Mouse (Mus musculus) stomach, embryonic 14.5 days (tissue): ENCODE results near the gene 1190002N15Rik. TPM values are rescaled to one million over a fixed set of nuclear protein-coding genes. Genes with fewer than 3 reads are reported as not detected.
A peak's percentile ranks its signal among the peaks of the same experiment; 100 is the strongest.

ENCODE experiments used
- ATAC-seq: fragments of 200-750 bp; cut with Nextera tagmentation; 2 replicates; pipeline ENCODE4 v1.8.0; 2017; ENCODE audit warnings: low read depth, moderate TSS enrichment; ENCODE audit not compliant: insufficient number of reproducible peaks, insufficient read depth, low FRiP score
- H3K27ac ChIP-seq: fragments of 300-500 bp; sonication (generic); 2 replicates; pipeline ENCODE4 v1.5.1; 2014; ENCODE audit warnings: mild to moderate bottlenecking, low read length, moderate library complexity, mixed read lengths
- H3K27me3 ChIP-seq: fragments of 300-500 bp; sonication (generic); 2 replicates; pipeline ENCODE4 v1.6.1; 2014; ENCODE audit warnings: low read length, control low read depth, mixed read lengths; ENCODE audit not compliant: control insufficient read depth, insufficient read depth
- H3K36me3 ChIP-seq: fragments of 300-500 bp; sonication (generic); 2 replicates; pipeline ENCODE4 v1.6.1; 2014; ENCODE audit warnings: mild to moderate bottlenecking, control low read depth, low read length, moderate library complexity, mixed read lengths; ENCODE audit not compliant: control insufficient read depth, insufficient read depth
- H3K4me1 ChIP-seq: fragments of 300-500 bp; sonication (generic); 2 replicates; pipeline ENCODE4 v1.6.1; 2014; ENCODE audit warnings: low read length, control low read depth, mixed read lengths; ENCODE audit not compliant: control insufficient read depth, insufficient read depth
- H3K4me2 ChIP-seq: fragments of 300-500 bp; sonication (generic); replicated peaks from 2 replicates; pipeline ENCODE4 v1.6.1; 2014; ENCODE audit warnings: low read depth, low read length, control low read depth
- H3K4me3 ChIP-seq: fragments of 300-500 bp; sonication (generic); 2 replicates; pipeline ENCODE4 v1.5.1; 2014; ENCODE audit warnings: low read depth, low read length, control low read depth
- H3K9ac ChIP-seq: fragments of 300-500 bp; sonication (generic); replicated peaks from 2 replicates; pipeline ENCODE4 v1.6.1; 2014; ENCODE audit warnings: low read depth, mild to moderate bottlenecking, control low read depth, low read length, moderate library complexity, mixed read lengths
- H3K9me3 ChIP-seq: fragments of 300-500 bp; sonication (generic); 2 replicates; pipeline ENCODE4 v1.6.1; 2016; ENCODE audit warnings: low read depth, low read length, control low read depth; ENCODE audit not compliant: control insufficient read depth
- WGBS: fragments of 180-500 bp; shearing (Covaris S2); extraction: QIAGEN DNeasy Blood & Tissue Kit; methylation state at CpG from one replicate; pipeline ENCODE4 v1.1.7; 2014; 5-methylcytosine and 5-hydroxymethylcytosine counted together
- polyA plus RNA-seq: library from polyadenylated mRNA; unstranded; fragments of >200 nt; fragmentation: Nextera tagmentation; extraction: Ambion mirVana; gene quantifications from 2 replicates; pipeline ENCODE4 v1.2.1, GENCODE M21; 2014

The 1190002N15Rik gene
- polyA plus RNA-seq, 1 experiment from 2014 or later: 12.4 TPM

GRCm38 (mm10) chr9:94473898-94474297 lies 64.0 kb downstream of the 1190002N15Rik start:
- WGBS: 55% methylated on average over 7 of the region's 7 CpGs
- no peak overlapping the region for H3K4me2 ChIP-seq
- ATAC-seq: peak; percentile 87
- H3K4me1 ChIP-seq: no peaks in the 10 kb centered on the region
- H3K27ac ChIP-seq: no peak overlapping the region
- H3K27me3 ChIP-seq: no peaks in the 10 kb centered on the region
- no peaks in the 10 kb centered on the region for H3K9me3 ChIP-seq
- no peak overlapping the region for H3K4me3 ChIP-seq
- H3K9ac ChIP-seq: no peak overlapping the region
- no peaks in the 10 kb centered on the region for H3K36me3 ChIP-seq

- H3K4me3 ChIP-seq: no peak overlapping the region
- H3K9me3 ChIP-seq: no peaks in the 10 kb centered on the region
- H3K4me1 ChIP-seq: no peaks in the 10 kb centered on the region
- 57% methylated on average over 10 of the region's 10 CpGs for WGBS
- no peaks in the 10 kb centered on the region for H3K27me3 ChIP-seq
- no peak overlapping the region for H3K4me2 ChIP-seq
- no peak for ATAC-seq
- no peaks in the 10 kb centered on the region for H3K36me3 ChIP-seq
- no peak overlapping the region for H3K9ac ChIP-seq
- no peak overlapping the region for H3K27ac ChIP-seq
These were observed 64.8 kb downstream of the 1190002N15Rik start for GRCm38 (mm10) chr9:94472963-94473582.

DNA sequence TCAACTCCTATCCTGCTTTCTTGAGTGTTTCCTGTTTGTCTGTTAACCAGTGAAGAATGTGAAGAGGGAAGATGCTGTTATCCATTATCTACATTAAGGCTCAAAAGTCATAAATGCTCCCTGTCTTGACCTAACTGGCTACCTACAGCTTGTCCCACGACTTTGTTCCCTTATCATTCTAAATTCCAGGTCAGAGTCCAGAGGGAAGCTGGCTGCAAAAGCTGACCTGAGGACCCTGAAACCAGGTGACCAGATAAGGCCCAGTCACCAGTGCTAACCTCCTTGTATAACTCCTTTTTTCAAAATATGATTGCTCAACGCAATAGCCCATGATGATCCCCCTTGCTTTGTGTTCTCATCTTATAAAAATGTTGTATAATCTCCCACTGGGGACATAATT lies 66.4 kb downstream of the 1190002N15Rik start:
- ATAC-seq: no peak
- 34% methylated on average over 2 of the region's 2 CpGs for WGBS
- no peaks in the 10 kb centered on the region for H3K36me3 ChIP-seq
- H3K4me3 ChIP-seq: no peak overlapping the region
- no peak overlapping the region for H3K9ac ChIP-seq
- H3K27me3 ChIP-seq: no peaks in the 10 kb centered on the region
- no peaks in the 10 kb centered on the region for H3K4me1 ChIP-seq
- no peak overlapping the region for H3K4me2 ChIP-seq
- H3K9me3 ChIP-seq: no peaks in the 10 kb centered on the region
- H3K27ac ChIP-seq: no peak overlapping the region

Other genes starting within 250 kb of the 1190002N15Rik start
- 4.2 and 4.6 TPM in 2 replicates for gene Slc9a9, start 131.8 kb upstream of the 1190002N15Rik start, polyA plus RNA-seq